Mouse (Mus musculus): Measurements from ENCODE around the gene Rflna. TPM values are rescaled to one million over a fixed set of nuclear protein-coding genes. Genes with fewer than 3 reads are reported as not detected.

The Rflna gene
- 7.7 and 8.6 TPM in 2 replicates for polyA plus RNA-seq (2014; fragmentation: Nextera tagmentation; extraction: Ambion mirVana)

DNA sequence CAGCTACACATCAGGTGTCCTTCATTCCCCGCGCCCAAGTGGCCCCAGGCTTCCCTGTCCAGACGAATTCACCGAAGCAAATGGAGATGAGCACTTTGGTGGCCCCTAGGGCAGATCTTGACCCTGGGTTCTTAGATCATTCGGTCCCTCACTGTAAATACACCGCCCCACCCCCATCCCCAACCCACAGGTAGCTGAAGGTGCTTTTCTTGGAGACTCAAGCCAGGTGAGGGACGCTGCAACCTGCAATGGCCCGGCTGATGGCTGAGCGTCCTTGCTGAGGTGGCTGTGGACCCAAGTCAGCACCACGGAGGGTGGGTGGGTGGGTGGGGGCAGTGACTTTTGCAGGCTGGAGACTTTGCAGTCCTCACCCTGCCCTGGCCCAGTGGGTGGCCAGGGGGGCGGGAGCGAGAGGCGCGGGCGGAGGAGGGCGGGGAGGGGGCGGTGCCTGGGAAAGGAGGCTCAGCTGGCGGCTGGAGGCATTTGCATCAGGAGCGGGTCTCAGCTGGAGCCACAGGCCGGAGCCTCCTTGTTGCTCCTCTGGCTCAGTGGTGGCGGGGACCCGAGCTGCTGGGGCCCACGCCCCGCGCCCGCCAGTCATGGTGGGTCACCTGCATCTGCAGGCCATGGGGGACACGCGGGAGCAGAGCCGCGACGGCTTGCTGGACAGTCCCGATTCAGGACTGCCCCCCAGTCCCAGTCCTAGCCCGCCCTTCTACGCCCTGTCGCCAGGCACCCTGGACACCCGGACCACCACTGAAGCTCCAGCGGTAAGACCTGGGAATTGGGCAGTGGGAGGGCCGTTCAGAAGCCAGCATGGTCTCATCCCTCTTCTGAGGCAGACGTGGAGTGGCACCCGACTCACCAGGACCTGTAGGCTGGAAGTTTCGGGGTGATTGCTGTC lies at the start of gene Rflna:
Gene Rflna (plus strand): TSS at position 253 of the 904 bp plus-strand sequence.
- H3K9ac ChIP-seq (ENCODE audit: low read length): peak within 1 kb of the TSS; percentile 44
- H3K27ac ChIP-seq (ENCODE audit: low read depth, low read length): no peak within 1 kb of the TSS
- no peaks in the 10 kb centered on the region for H3K9me3 ChIP-seq (ENCODE audit: control insufficient read depth, low read length)
- H3K4me3 ChIP-seq (ENCODE audit: low read depth, low read length): peak within 1 kb of the TSS; percentile 32
- peak within 1 kb of the TSS; percentile 66 for H3K4me2 ChIP-seq (ENCODE audit: low read depth)
- WGBS: 2% methylated on average over 32 of the region's 41 CpGs
- peaks cover 15% of the 10 kb centered on the region for H3K4me1 ChIP-seq (ENCODE audit: control insufficient read depth, insufficient read depth, low read length)
- H3K36me3 ChIP-seq (ENCODE audit: control insufficient read depth, insufficient read depth, low read length): no peaks in the 10 kb centered on the region
- DNase-seq (ENCODE audit: low spot score) (peak; percentile 78), ATAC-seq (ENCODE audit: insufficient read depth, low FRiP score, low TSS enrichment) (peak; percentile 46)
- H3K27me3 ChIP-seq (ENCODE audit: control insufficient read depth, insufficient read depth, low read length): peaks cover 4% of the 10 kb centered on the region

GRCm38 (mm10) chr5:124954404-124955305 lies 48.4 kb upstream of the Rflna start:
- ATAC-seq (ENCODE audit: insufficient read depth, low FRiP score, low TSS enrichment) (no peak), DNase-seq (ENCODE audit: low spot score) (no peak)
- 82% methylated on average over 8 of the region's 8 CpGs for WGBS
- Histone ChIP-seq H3K9me3 (ENCODE audit: control insufficient read depth, low read length) (no peaks in the 10 kb centered on the region), H3K4me1 (ENCODE audit: control insufficient read depth, insufficient read depth, low read length) (no peaks in the 10 kb centered on the region), H3K27ac (ENCODE audit: low read depth, low read length) (no peak overlapping the region), H3K4me3 (ENCODE audit: low read depth, low read length) (no peak overlapping the region), H3K9ac (ENCODE audit: low read length) (no peak overlapping the region), H3K27me3 (ENCODE audit: control insufficient read depth, insufficient read depth, low read length) (no peaks in the 10 kb centered on the region), H3K36me3 (ENCODE audit: control insufficient read depth, insufficient read depth, low read length) (no peaks in the 10 kb centered on the region), H3K4me2 (ENCODE audit: low read depth) (no peak overlapping the region)

DNA sequence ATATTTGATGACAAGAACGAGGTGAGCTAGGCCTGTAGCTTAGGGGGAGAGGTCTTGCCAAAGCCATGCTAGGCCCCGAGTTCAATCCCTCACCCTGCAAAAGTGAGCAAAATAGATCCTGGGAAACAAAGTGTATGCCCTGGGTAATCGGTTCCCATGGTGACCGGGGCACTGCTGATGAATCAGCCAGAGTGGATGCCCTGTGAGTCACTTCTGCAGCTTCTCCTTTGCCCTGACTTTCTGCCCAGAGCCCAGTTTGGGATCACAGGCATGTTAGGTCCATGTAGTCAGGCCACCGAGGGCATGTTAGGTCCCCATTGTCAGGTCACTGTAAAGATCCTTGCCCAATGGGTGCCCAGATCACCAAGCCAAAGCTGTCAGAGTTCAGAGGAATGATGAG lies 45.5 kb upstream of the Rflna start:
- DNase-seq (ENCODE audit: low spot score) (no peak), ATAC-seq (ENCODE audit: insufficient read depth, low FRiP score, low TSS enrichment) (no peak)
- H3K4me2 ChIP-seq (ENCODE audit: low read depth): no peak overlapping the region
- H3K9me3 ChIP-seq (ENCODE audit: control insufficient read depth, low read length): no peaks in the 10 kb centered on the region
- H3K4me3 ChIP-seq (ENCODE audit: low read depth, low read length): no peak overlapping the region
- no peak overlapping the region for H3K27ac ChIP-seq (ENCODE audit: low read depth, low read length)
- H3K9ac ChIP-seq (ENCODE audit: low read length): no peak overlapping the region
- no peaks in the 10 kb centered on the region; the same call in 1 of the 2 replicates for H3K4me1 ChIP-seq (ENCODE audit: control insufficient read depth, insufficient read depth, low read length)
- no peaks in the 10 kb centered on the region for H3K36me3 ChIP-seq (ENCODE audit: control insufficient read depth, insufficient read depth, low read length)
- 81% methylated on average over 5 of the region's 5 CpGs for WGBS
- H3K27me3 ChIP-seq (ENCODE audit: control insufficient read depth, insufficient read depth, low read length): no peaks in the 10 kb centered on the region

DNA sequence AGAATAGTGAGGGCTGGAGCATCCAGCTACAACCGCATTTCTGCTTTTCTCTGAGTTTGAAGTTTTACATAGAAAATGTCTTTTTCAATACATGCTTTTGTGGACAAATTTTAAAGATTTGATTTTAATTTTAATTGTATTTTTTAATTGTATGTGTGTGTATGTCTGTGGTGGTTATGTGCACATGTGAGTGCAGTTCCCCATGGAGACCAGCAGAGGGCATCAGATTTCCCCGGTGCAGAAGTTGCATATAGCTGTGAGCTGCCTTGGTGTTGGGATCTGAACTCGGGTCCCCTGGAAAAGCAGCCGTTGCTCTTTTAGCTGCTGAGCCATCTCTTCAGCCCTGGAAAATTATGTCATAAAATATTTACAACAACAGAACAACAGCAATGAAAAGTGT lies 43.9 kb upstream of the Rflna start:
- no peaks in the 10 kb centered on the region for H3K36me3 ChIP-seq (ENCODE audit: control insufficient read depth, insufficient read depth, low read length)
- H3K9me3 ChIP-seq (ENCODE audit: control insufficient read depth, low read length): no peaks in the 10 kb centered on the region
- H3K4me3 ChIP-seq (ENCODE audit: low read depth, low read length): no peak overlapping the region
- peaks cover 6% of the 10 kb centered on the region; the same call in 1 of the 2 replicates for H3K4me1 ChIP-seq (ENCODE audit: control insufficient read depth, insufficient read depth, low read length)
- ATAC-seq (ENCODE audit: insufficient read depth, low FRiP score, low TSS enrichment) (no peak), DNase-seq (ENCODE audit: low spot score) (no peak)
- 95% methylated on average over 4 of the region's 4 CpGs for WGBS
- H3K4me2 ChIP-seq (ENCODE audit: low read depth): no peak overlapping the region
- no peak overlapping the region for H3K9ac ChIP-seq (ENCODE audit: low read length)
- no peaks in the 10 kb centered on the region for H3K27me3 ChIP-seq (ENCODE audit: control insufficient read depth, insufficient read depth, low read length)
- H3K27ac ChIP-seq (ENCODE audit: low read depth, low read length): no peak overlapping the region

DNA sequence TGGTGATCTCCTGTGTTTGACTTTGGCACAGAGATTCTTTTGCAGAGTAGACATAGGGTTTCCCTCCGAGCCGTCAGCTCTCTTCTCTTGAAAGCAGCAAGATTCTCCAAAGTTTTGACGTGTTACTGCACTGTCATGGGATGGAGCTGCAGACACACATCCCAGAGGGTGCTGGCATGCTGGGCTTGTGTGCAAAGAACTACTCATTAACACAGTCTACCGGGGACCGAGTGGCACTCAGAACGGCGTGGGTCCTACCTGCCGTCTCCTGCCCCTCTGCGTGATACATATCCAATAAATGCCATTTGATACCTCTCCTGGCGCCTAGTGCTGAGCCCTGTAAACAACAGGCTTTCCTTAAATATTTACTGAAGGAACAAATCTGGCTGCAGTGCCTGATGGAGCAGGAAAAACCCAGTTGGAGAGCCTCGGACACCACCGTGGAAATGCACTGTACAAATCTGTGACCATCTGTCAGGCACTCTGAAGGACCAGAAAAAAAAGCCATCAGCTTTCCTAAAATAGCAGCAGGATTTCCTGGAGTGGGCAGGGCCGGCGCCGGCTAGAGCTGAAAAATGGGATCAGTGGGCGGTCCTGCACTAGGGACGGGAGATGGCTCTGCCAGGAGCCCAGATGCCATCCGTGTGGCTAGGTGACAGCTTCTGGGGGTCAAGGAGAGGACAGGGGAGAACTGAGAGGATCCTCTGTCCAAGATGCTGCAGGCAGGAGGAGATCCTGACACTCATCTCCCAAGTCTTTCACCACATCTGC lies 42.7 kb upstream of the Rflna start:
- Histone ChIP-seq H3K9me3 (ENCODE audit: control insufficient read depth, low read length) (no peaks in the 10 kb centered on the region), H3K36me3 (ENCODE audit: control insufficient read depth, insufficient read depth, low read length) (no peaks in the 10 kb centered on the region), H3K27me3 (ENCODE audit: control insufficient read depth, insufficient read depth, low read length) (no peaks in the 10 kb centered on the region), H3K4me1 (ENCODE audit: control insufficient read depth, insufficient read depth, low read length) (peaks cover 6% of the 10 kb centered on the region; the same call in 1 of the 2 replicates), H3K4me2 (ENCODE audit: low read depth) (no peak overlapping the region), H3K9ac (ENCODE audit: low read length) (no peak overlapping the region), H3K27ac (ENCODE audit: low read depth, low read length) (0 out of 2 replicates have a peak overlapping the region, but pooled peaks have one; percentile 14), H3K4me3 (ENCODE audit: low read depth, low read length) (no peak overlapping the region)
- DNase-seq (ENCODE audit: low spot score): peak; percentile 47
- 42% methylated on average over 18 of the region's 18 CpGs for WGBS
- no peak for ATAC-seq (ENCODE audit: insufficient read depth, low FRiP score, low TSS enrichment)

DNA sequence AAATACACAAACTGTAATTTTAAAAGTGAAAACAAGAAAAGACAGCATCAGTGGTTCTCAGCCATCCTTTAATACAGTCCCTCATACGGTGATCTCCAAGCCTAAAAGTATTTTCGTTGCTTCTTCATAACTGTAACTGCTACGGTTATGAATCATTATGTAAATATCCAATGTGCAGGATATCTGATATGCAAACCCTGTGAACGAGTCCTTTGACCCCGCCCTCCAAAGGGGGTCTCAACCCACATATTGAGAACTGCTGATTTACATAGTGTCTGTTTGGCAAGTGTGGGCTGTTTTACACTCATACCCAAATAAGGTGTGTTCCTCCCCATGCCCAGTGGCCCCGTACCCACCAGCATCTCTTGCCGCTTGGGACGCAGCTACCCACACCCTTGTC lies 41.6 kb upstream of the Rflna start:
- ATAC-seq (ENCODE audit: insufficient read depth, low FRiP score, low TSS enrichment) (no peak), DNase-seq (ENCODE audit: low spot score) (no peak)
- no peak overlapping the region for H3K27ac ChIP-seq (ENCODE audit: low read depth, low read length)
- WGBS: 86% methylated on average over 8 of the region's 8 CpGs
- no peak overlapping the region for H3K4me2 ChIP-seq (ENCODE audit: low read depth)
- H3K9me3 ChIP-seq (ENCODE audit: control insufficient read depth, low read length): no peaks in the 10 kb centered on the region
- peaks cover 6% of the 10 kb centered on the region; the same call in 1 of the 2 replicates for H3K4me1 ChIP-seq (ENCODE audit: control insufficient read depth, insufficient read depth, low read length)
- H3K9ac ChIP-seq (ENCODE audit: low read length): no peak overlapping the region
- H3K36me3 ChIP-seq (ENCODE audit: control insufficient read depth, insufficient read depth, low read length): no peaks in the 10 kb centered on the region
- no peak overlapping the region for H3K4me3 ChIP-seq (ENCODE audit: low read depth, low read length)
- H3K27me3 ChIP-seq (ENCODE audit: control insufficient read depth, insufficient read depth, low read length): no peaks in the 10 kb centered on the region

GRCm38 (mm10) chr5:124962761-124963160 lies 40.3 kb upstream of the Rflna start:
- no peak overlapping the region for H3K27ac ChIP-seq (ENCODE audit: low read depth, low read length)
- ATAC-seq (ENCODE audit: insufficient read depth, low FRiP score, low TSS enrichment): no peak
- H3K4me2 ChIP-seq (ENCODE audit: low read depth): no peak overlapping the region
- H3K36me3 ChIP-seq (ENCODE audit: control insufficient read depth, insufficient read depth, low read length): no peaks in the 10 kb centered on the region
- no peak for DNase-seq (ENCODE audit: low spot score)
- no peak overlapping the region for H3K9ac ChIP-seq (ENCODE audit: low read length)
- 54% methylated on average over 7 of the region's 7 CpGs for WGBS
- H3K27me3 ChIP-seq (ENCODE audit: control insufficient read depth, insufficient read depth, low read length): no peaks in the 10 kb centered on the region
- no peaks in the 10 kb centered on the region for H3K9me3 ChIP-seq (ENCODE audit: control insufficient read depth, low read length)
- no peak overlapping the region for H3K4me3 ChIP-seq (ENCODE audit: low read depth, low read length)
- H3K4me1 ChIP-seq (ENCODE audit: control insufficient read depth, insufficient read depth, low read length): peaks cover 6% of the 10 kb centered on the region; the same call in 1 of the 2 replicates
